Mouse (Mus musculus) 416B (cell line): ENCODE results near the gene Plscr5.

Experiments used
- DNase-seq: peaks from one replicate; pipeline ENCODE4 v3.0.0; 2011; ENCODE audit warnings: low read depth

Gene Plscr5

GRCm38 (mm10) chr9:92226795-92227194, 34.1 kb downstream of the Plscr5 start:
- DNase-seq, result no peak

- peak; percentile 73 for DNase-seq
Observed at GRCm38 (mm10) chr9:92228867-92229832, 36.4 kb downstream of the Plscr5 start.

- no peak for DNase-seq
Observed at GRCm38 (mm10) chr9:92229833-92230205, 37.1 kb downstream of the Plscr5 start.

- DNase-seq, result no peak
Observed at GRCm38 (mm10) chr9:92234901-92235458, 42.2 kb downstream of the Plscr5 start.

- DNase-seq, result no peak
Observed at GRCm38 (mm10) chr9:92248773-92249446, 56.2 kb downstream of the Plscr5 start.

GRCm38 (mm10) chr9:92249447-92249852, 56.7 kb downstream of the Plscr5 start, which contains the start of gene Plscr1:
Plscr1 (plus strand) TSS chr9:92249750.
- DNase-seq, result peak; percentile 52

GRCm38 (mm10) chr9:92249987-92250772, 57.4 kb downstream of the Plscr5 start:
- peak; percentile 88 for DNase-seq

- DNase-seq, result peak; percentile 58
Observed at GRCm38 (mm10) chr9:92252718-92253117, 60.0 kb downstream of the Plscr5 start.

GRCm38 (mm10) chr9:92253585-92254321, 61.0 kb downstream of the Plscr5 start:
- peak; percentile 61 for DNase-seq
